Mouse (Mus musculus) liver, embryonic 12.5 days (tissue): ENCODE measurements around the gene Hs3st3a1. TPM values are rescaled to one million over a fixed set of nuclear protein-coding genes. Genes with fewer than 3 reads are reported as not detected.

ENCODE experiments used
- polyA plus RNA-seq: library from polyadenylated mRNA; unstranded; fragments of >200 nt; fragmentation: Nextera tagmentation; extraction: Ambion mirVana; gene quantifications from 2 replicates; pipeline ENCODE4 v1.2.1, GENCODE M21; 2016

The Hs3st3a1 gene
- polyA plus RNA-seq, 1 experiment from 2014 or later: 0.62 TPM

Other genes with a start within 250 kb of the Hs3st3a1 start
- gene F930015N05Rik, start 1.3 kb downstream of the Hs3st3a1 start, polyA plus RNA-seq: 0.12 and 0.77 TPM in 2 replicates